In the genomic region with DNA sequence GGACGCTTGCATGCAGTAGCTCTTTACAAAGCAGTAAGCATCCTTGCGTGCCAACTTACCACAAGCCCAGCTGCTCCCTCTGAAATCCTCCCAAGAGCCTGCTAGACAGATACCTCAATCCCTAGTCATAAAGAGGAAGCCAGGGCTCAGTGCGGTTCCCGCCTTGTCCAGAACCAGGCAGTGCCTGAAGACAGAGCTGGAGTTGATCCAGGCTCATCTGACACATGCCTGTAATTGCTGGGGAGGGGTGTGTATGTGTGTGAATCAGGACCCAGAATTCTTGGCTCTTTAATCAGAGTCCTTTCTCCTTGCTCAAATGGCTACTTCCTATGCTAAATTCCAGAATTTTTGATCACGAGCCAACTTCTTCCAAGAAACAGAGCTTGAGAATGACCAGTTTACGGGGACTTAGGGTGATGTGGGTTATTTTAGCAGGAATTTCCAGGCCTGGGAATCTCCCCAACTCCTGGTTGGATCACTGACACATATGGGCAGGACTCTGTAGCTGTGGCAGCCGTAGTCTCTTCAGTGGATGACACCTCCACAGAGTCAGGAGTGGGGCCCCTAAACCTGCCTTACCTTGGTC, we compare ENCODE assay signal across 11 mouse cellular contexts. TPM values are rescaled to one million over a fixed set of nuclear protein-coding genes. Genes with fewer than 3 reads are reported as not detected.
DNase-seq lines count a peak whose midpoint lies in the region; ATAC-seq and TF ChIP-seq lines count a peak whose summit lies in the region.
"Had no signal": no experiment of that assay in that cellular context is flagged by ENCODE, and none has a peak within 500 bp of the region (broad histone marks: within the 10 kb centered on the region; RNA-seq: fewer than 3 reads in every experiment).

No protein-coding gene starts in this region.

- no peak overlapping the region for H3K4me2 ChIP-seq in hindbrain, embryonic 14.5 days (replicated peaks)
- H3K4me2 ChIP-seq in hindbrain, embryonic 13.5 days = no peak overlapping the region
- H3K4me2 ChIP-seq in lung, embryonic 16.5 days (ENCODE audit: low read depth, low read length) = no peak overlapping the region
- no peak overlapping the region; the same call in 1 of the 2 replicates for H3K4me2 ChIP-seq in limb, embryonic 14.5 days (replicated peaks; ENCODE audit: low read depth, low read length, severe bottlenecking)

- H3K27me3 ChIP-seq in hindbrain, embryonic 14.5 days (ENCODE audit: control insufficient read depth, insufficient read depth, low read length) = no peaks in the 10 kb centered on the region
- H3K27me3 ChIP-seq in hindbrain, embryonic 13.5 days = 0 out of 2 replicates have a peak, but pooled peaks cover 2% of the 10 kb centered on the region
- H3K27me3 ChIP-seq in lung, embryonic 16.5 days (ENCODE audit: control insufficient read depth, insufficient read depth, low read depth, low read length) = no peaks in the 10 kb centered on the region
- H3K27me3 ChIP-seq in limb, embryonic 14.5 days (ENCODE audit: control insufficient read depth, insufficient read depth, low read length) = no peaks in the 10 kb centered on the region

- WGBS in hindbrain, embryonic 14.5 days = 78% methylated on average over 7 of the region's 7 CpGs
- WGBS in hindbrain, embryonic 13.5 days = 82% methylated on average over 7 of the region's 7 CpGs
- 36% methylated on average over 7 of the region's 7 CpGs for WGBS in lung, embryonic 16.5 days
- 49% methylated on average over 7 of the region's 7 CpGs for WGBS in limb, embryonic 14.5 days

- no peak overlapping the region for H3K9ac ChIP-seq in hindbrain, embryonic 14.5 days
- H3K9ac ChIP-seq in hindbrain, embryonic 13.5 days = no peak overlapping the region
- no peak overlapping the region for H3K9ac ChIP-seq in lung, embryonic 16.5 days (ENCODE audit: low read length)
- no peak overlapping the region for H3K9ac ChIP-seq in limb, embryonic 14.5 days (ENCODE audit: low read depth, low read length, severe bottlenecking)

- no peak for TF ChIP-seq CTCF in brain, embryonic 14.5 days (IDR thresholded peaks at IDR 0.05; ENCODE audit: borderline replicate concordance, extremely low read depth, insufficient read depth, insufficient read length)

- no peak for TF ChIP-seq POLR2A in brain, embryonic 14.5 days (IDR thresholded peaks at IDR 0.05; ENCODE audit: borderline replicate concordance, extremely low read depth, insufficient read depth, insufficient read length, poor library complexity, severe bottlenecking)
- no peak for TF ChIP-seq POLR2A in limb, embryonic 14.5 days (IDR thresholded peaks at IDR 0.05; ENCODE audit: borderline replicate concordance, extremely low read depth, insufficient read depth, insufficient read length)

- peak; percentile 40 for DNase-seq in hindbrain, embryonic 14.5 days (ENCODE audit: low spot score)
- DNase-seq in lung, postnatal 14 days = no peak
- peak; percentile 86 for DNase-seq in brain, embryonic 14.5 days (ENCODE audit: low read depth)
- peak; percentile 53 for DNase-seq in limb, embryonic 14.5 days (ENCODE audit: low spot score)
- no peak for DNase-seq in cerebellum, adult 18-20 months
- DNase-seq: cerebellum, adult 8-10 months had no signal

- ATAC-seq in hindbrain, embryonic 14.5 days (ENCODE audit: low FRiP score) = 0 out of 2 replicates have a peak, but pooled peaks have one; percentile 34
- ATAC-seq in hindbrain, embryonic 13.5 days (ENCODE audit: low FRiP score) = no peak
- ATAC-seq in lung, embryonic 16.5 days (ENCODE audit: low read depth) = peak; percentile 72
- ATAC-seq in limb, embryonic 14.5 days (ENCODE audit: low FRiP score, low read depth) = peak; percentile 62

- no peak overlapping the region for H3K4me3 ChIP-seq in hindbrain, embryonic 14.5 days (replicated peaks; ENCODE audit: low read length)
- H3K4me3 ChIP-seq in hindbrain, embryonic 13.5 days = no peak overlapping the region
- no peak overlapping the region for H3K4me3 ChIP-seq in lung, embryonic 16.5 days (ENCODE audit: low read length)
- H3K4me3 ChIP-seq in limb, embryonic 14.5 days (replicated peaks; ENCODE audit: low read length) = no peak overlapping the region
- H3K4me3 ChIP-seq: layer of hippocampus, adult 2 months had no signal

- H3K36me3 ChIP-seq in hindbrain, embryonic 14.5 days (replicated peaks; ENCODE audit: control insufficient read depth, insufficient read depth) = no peaks in the 10 kb centered on the region
- no peaks in the 10 kb centered on the region for H3K36me3 ChIP-seq in hindbrain, embryonic 13.5 days
- H3K36me3 ChIP-seq in lung, embryonic 16.5 days (ENCODE audit: control insufficient read depth, insufficient read depth, low read length) = no peaks in the 10 kb centered on the region
- no peaks in the 10 kb centered on the region for H3K36me3 ChIP-seq in limb, embryonic 14.5 days (ENCODE audit: control insufficient read depth, insufficient read depth, low read length)

- no peaks in the 10 kb centered on the region; the same call in 1 of the 2 replicates for H3K4me1 ChIP-seq in hindbrain, embryonic 14.5 days (replicated peaks; ENCODE audit: control insufficient read depth, insufficient read depth, low read length)
- H3K4me1 ChIP-seq in hindbrain, embryonic 13.5 days (replicated peaks) = peaks cover 14% of the 10 kb centered on the region
- H3K4me1 ChIP-seq in lung, embryonic 16.5 days (replicated peaks; ENCODE audit: control insufficient read depth, insufficient read depth, low read length) = peaks cover 8% of the 10 kb centered on the region
- H3K4me1 ChIP-seq in limb, embryonic 14.5 days (ENCODE audit: control insufficient read depth, insufficient read depth, low read length) = peaks cover 12% of the 10 kb centered on the region

- H3K27ac ChIP-seq in hindbrain, embryonic 14.5 days = no peak overlapping the region
- no peak overlapping the region for H3K27ac ChIP-seq in hindbrain, embryonic 13.5 days
- no peak overlapping the region for H3K27ac ChIP-seq in lung, embryonic 16.5 days (ENCODE audit: low read length)
- H3K27ac ChIP-seq in limb, embryonic 14.5 days (replicated peaks; ENCODE audit: low read depth, low read length) = 0 out of 2 replicates have a peak overlapping the region, but pooled peaks have one; percentile 33
- H3K27ac ChIP-seq: layer of hippocampus, adult 2 months; macrophage had no signal

- H3K9me3 ChIP-seq in hindbrain, embryonic 14.5 days (ENCODE audit: control insufficient read depth, low read length) = peaks cover 4% of the 10 kb centered on the region; the same call in 1 of the 2 replicates
- no peaks in the 10 kb centered on the region for H3K9me3 ChIP-seq in hindbrain, embryonic 13.5 days
- H3K9me3 ChIP-seq in lung, embryonic 16.5 days (ENCODE audit: control insufficient read depth, low read length) = no peaks in the 10 kb centered on the region
- H3K9me3 ChIP-seq in limb, embryonic 14.5 days (ENCODE audit: control insufficient read depth, low read length) = no peaks in the 10 kb centered on the region

RNA-seq across cellular contexts. Expression of a gene that starts 30.3 kb away (rescaled TPM):
- 9.5 and 11.7 TPM in 2 replicates for polyA plus RNA-seq in hindbrain, embryonic 14.5 days (2014; fragmentation: Nextera tagmentation; extraction: Ambion mirVana)
- 9.1 and 10.3 TPM in 2 replicates for polyA plus RNA-seq in hindbrain, embryonic 13.5 days (2015; fragmentation: Nextera tagmentation; extraction: Ambion mirVana)
- 6.6 and 9.4 TPM in 2 replicates for polyA plus RNA-seq in lung, embryonic 16.5 days (2015; fragmentation: Nextera tagmentation; extraction: Ambion mirVana)
- polyA plus RNA-seq in brain, embryonic 14.5 days (2012; rRNA removed) = 16.0 and 19.1 TPM in 2 replicates
- polyA plus RNA-seq in limb, embryonic 14.5 days (2012; rRNA removed) = 44.0 and 61.0 TPM in 2 replicates
- polyA plus RNA-seq in limb, embryonic 14.5 days (2014; fragmentation: Nextera tagmentation; extraction: Ambion mirVana) = 28.6 and 31.4 TPM in 2 replicates

RNA-seq across cellular contexts. Expression of a gene that starts 48.8 kb away (rescaled TPM):
- polyA plus RNA-seq in hindbrain, embryonic 14.5 days (2014; fragmentation: Nextera tagmentation; extraction: Ambion mirVana) = 0.19 and 0.39 TPM in 2 replicates
- 0.10 TPM in 1 of 2 replicates, not detected in the other for polyA plus RNA-seq in hindbrain, embryonic 13.5 days (2015; fragmentation: Nextera tagmentation; extraction: Ambion mirVana)
- not detected in 2 replicates for polyA plus RNA-seq in lung, embryonic 16.5 days (2015; fragmentation: Nextera tagmentation; extraction: Ambion mirVana)
- polyA plus RNA-seq in brain, embryonic 14.5 days (2012; rRNA removed) = 0.11 TPM in 1 of 2 replicates, not detected in the other
- polyA plus RNA-seq in limb, embryonic 14.5 days (2012; rRNA removed) = 0.09 TPM in 1 of 2 replicates, not detected in the other
- not detected in 2 replicates for polyA plus RNA-seq in limb, embryonic 14.5 days (2014; fragmentation: Nextera tagmentation; extraction: Ambion mirVana)
- polyA plus RNA-seq: macrophage; thymus, postnatal 0 days had no signal

Comparison
In these comparisons a context has a peak if more than half of its experiments do, and no peak if none do; other contexts are left out.
1. DNase-seq: peak in hindbrain, embryonic 14.5 days (single experiment), brain, embryonic 14.5 days (single experiment) and limb, embryonic 14.5 days (single experiment); none in lung, postnatal 14 days (single experiment) and cerebellum, adult 18-20 months (0 of 2).